Mouse (Mus musculus): ENCODE data around the gene Trmt13. TPM values are rescaled to one million over a fixed set of nuclear protein-coding genes. Genes with fewer than 3 reads are reported as not detected.

Gene Trmt13
- polyA plus RNA-seq, 1 experiment from 2014 or later, result 15.9 TPM

GRCm38 (mm10) chr3:116537200-116537573 lies 77.2 kb downstream of the Trmt13 start:
- Histone ChIP-seq H3K9me3 (replicated peaks; ENCODE audit: low read length) (no peaks in the 10 kb centered on the region), H3K9ac (ENCODE audit: low read depth, low read length) (no peak overlapping the region), H3K27ac (no peak overlapping the region), H3K4me1 (replicated peaks; ENCODE audit: insufficient read depth, low read length) (no peaks in the 10 kb centered on the region), H3K27me3 (ENCODE audit: insufficient read depth, low read length) (no peaks in the 10 kb centered on the region), H3K4me3 (replicated peaks; ENCODE audit: low read depth, low read length) (no peak overlapping the region), H3K36me3 (ENCODE audit: insufficient read depth, low read length) (peaks cover 37% of the 10 kb centered on the region), H3K4me2 (ENCODE audit: low read length) (no peak overlapping the region)
- TF ChIP-seq CTCF (IDR thresholded peaks at IDR 0.05; ENCODE audit: low read depth), result no peak
- WGBS, result 32% methylated on average over 6 of the region's 6 CpGs
- ATAC-seq (replicated peaks; ENCODE audit: low FRiP score, low read depth), result peak; percentile 52; the same call in 1 of the 2 replicates
- DNase-seq (ENCODE audit: low spot score), result peak; percentile 44

- no peaks in the 10 kb centered on the region for H3K27me3 ChIP-seq (ENCODE audit: insufficient read depth, low read length)
- no peak overlapping the region for H3K9ac ChIP-seq (ENCODE audit: low read depth, low read length)
- WGBS, result 26% methylated on average over 16 of the region's 16 CpGs
- H3K27ac ChIP-seq, result no peak overlapping the region
- TF ChIP-seq CTCF (IDR thresholded peaks at IDR 0.05; ENCODE audit: low read depth), result no peak
- ATAC-seq (replicated peaks; ENCODE audit: low FRiP score, low read depth), result no peak
- no peaks in the 10 kb centered on the region for H3K4me1 ChIP-seq (replicated peaks; ENCODE audit: insufficient read depth, low read length)
- H3K36me3 ChIP-seq (ENCODE audit: insufficient read depth, low read length), result peaks cover 37% of the 10 kb centered on the region
- no peaks in the 10 kb centered on the region for H3K9me3 ChIP-seq (replicated peaks; ENCODE audit: low read length)
- H3K4me2 ChIP-seq (ENCODE audit: low read length), result no peak overlapping the region
- no peak overlapping the region for H3K4me3 ChIP-seq (replicated peaks; ENCODE audit: low read depth, low read length)
- DNase-seq (ENCODE audit: low spot score), result peak; percentile 22
Measured at GRCm38 (mm10) chr3:116536428-116537199, 77.8 kb downstream of the Trmt13 start.

Other genes starting within 250 kb of the Trmt13 start
- 12.8 and 12.9 TPM in 2 replicates for gene Cdc14a, start 190.6 kb downstream of the Trmt13 start, polyA plus RNA-seq (2015; fragmentation: Nextera tagmentation; extraction: Ambion mirVana)
- gene Rtca, start 106.4 kb downstream of the Trmt13 start, polyA plus RNA-seq (2015; fragmentation: Nextera tagmentation; extraction: Ambion mirVana), result 73.1 and 78.4 TPM in 2 replicates
- 12.6 and 15.1 TPM in 2 replicates for gene Dbt, start 101.5 kb downstream of the Trmt13 start, polyA plus RNA-seq (2015; fragmentation: Nextera tagmentation; extraction: Ambion mirVana)
- gene Lrrc39, start 51.6 kb downstream of the Trmt13 start, polyA plus RNA-seq (2015; fragmentation: Nextera tagmentation; extraction: Ambion mirVana), result 0.39 and 0.42 TPM in 2 replicates
- 10.0 and 11.4 TPM in 2 replicates for gene Sass6, start 19.6 kb downstream of the Trmt13 start, polyA plus RNA-seq (2015; fragmentation: Nextera tagmentation; extraction: Ambion mirVana)
- 93.9 and 94.0 TPM in 2 replicates for gene Mfsd14a, start 48.1 kb upstream of the Trmt13 start, polyA plus RNA-seq (2015; fragmentation: Nextera tagmentation; extraction: Ambion mirVana)
- not detected in 2 replicates for gene Gm43191, start 66.7 kb upstream of the Trmt13 start, polyA plus RNA-seq (2015; fragmentation: Nextera tagmentation; extraction: Ambion mirVana)
- 14.8 and 15.0 TPM in 2 replicates for gene Slc35a3, start 98.2 kb upstream of the Trmt13 start, polyA plus RNA-seq (2015; fragmentation: Nextera tagmentation; extraction: Ambion mirVana)
- gene Agl, start 193.6 kb upstream of the Trmt13 start, polyA plus RNA-seq (2015; fragmentation: Nextera tagmentation; extraction: Ambion mirVana), result 12.8 and 12.9 TPM in 2 replicates
- gene Frrs1, start 244.9 kb upstream of the Trmt13 start, polyA plus RNA-seq (2015; fragmentation: Nextera tagmentation; extraction: Ambion mirVana), result 21.6 and 21.7 TPM in 2 replicates

Data from kidney, postnatal 0 days (tissue).